Mouse (Mus musculus) cerebellum, postnatal 14 days (tissue): ENCODE measurements around the gene Igfals.

ENCODE experiments used
- DNase-seq, 2 experiments: peaks; one replicate each; pipeline ENCODE4 v3.0.0; 2021; ENCODE audit warnings: mixed read lengths in 2 of 2

Igfals gene

DNA sequence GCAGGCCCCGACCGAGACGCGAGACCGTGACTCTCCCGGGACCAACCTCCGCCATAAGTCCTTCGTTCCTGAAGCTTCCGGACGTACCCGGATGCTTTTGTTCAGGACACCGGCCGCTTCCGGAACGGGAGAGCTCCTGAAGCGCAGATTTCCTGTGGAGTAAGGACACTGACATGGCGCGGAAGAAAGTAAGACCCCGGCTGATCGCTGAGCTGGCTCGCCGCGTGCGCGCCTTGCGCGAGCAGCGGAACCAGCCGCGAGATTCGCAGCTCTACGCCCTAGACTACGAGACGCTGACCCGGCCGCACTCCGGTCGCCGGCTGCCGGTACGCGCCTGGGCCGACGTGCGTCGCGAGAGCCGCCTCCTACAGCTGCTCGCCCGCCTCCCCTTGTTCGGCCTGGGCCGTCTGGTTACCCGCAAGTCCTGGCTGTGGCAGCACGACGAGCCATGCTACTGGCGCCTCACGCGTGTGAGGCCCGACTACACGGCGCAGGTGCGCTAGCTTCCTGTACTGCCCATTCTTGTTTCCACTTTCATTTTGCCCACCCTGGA lies 29.3 kb downstream of the Igfals start, which contains the start of the genes Eme2 and Mrps34:
Eme2 (minus strand) TSS at position 93 of the 553 bp plus-strand sequence.
Mrps34 (plus strand) TSS at position 122 of the 553 bp plus-strand sequence.
- DNase-seq, result peak; percentile 87 to 88

- peak in 1 of 2 experiments; percentile 43 for DNase-seq
Measured at GRCm38 (mm10) chr17:24895571-24896240, 29.9 kb downstream of the Igfals start.

GRCm38 (mm10) chr17:24896241-24896992 lies 30.6 kb downstream of the Igfals start, which contains the start of gene Nme3:
TSS of gene Nme3 (plus strand) at chr17:24896500.
- DNase-seq, result peak; percentile 82 to 85

GRCm38 (mm10) chr17:24896993-24897269 lies 31.1 kb downstream of the Igfals start:
- no peak for DNase-seq

DNA sequence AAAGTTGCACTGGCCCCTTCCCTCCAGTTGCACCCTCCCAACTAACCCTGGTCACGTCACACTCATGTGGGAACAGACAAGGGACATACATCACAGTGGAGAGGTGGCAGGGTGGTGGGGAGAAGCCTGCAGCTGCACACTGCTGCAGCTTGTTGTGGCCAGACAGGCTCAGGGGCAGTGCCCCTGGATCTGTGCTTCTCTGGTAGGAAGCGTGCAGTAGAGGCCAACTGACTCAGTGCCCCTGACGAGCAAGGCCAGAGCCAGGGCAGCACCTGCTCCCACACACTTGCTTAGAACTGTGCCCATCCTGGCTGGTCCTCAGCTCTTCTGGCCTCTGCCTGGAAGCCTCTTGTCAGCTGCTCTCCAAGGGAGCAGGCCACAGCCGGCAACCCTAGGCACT lies 31.8 kb downstream of the Igfals start:
- peak in 1 of 2 experiments; percentile 32 for DNase-seq

- DNase-seq, result peak; percentile 44 to 54
Measured at GRCm38 (mm10) chr17:24898041-24898854, 32.5 kb downstream of the Igfals start.

GRCm38 (mm10) chr17:24899153-24899552 lies 33.4 kb downstream of the Igfals start:
- DNase-seq, result no peak

GRCm38 (mm10) chr17:24900014-24900413 lies 34.2 kb downstream of the Igfals start:
- DNase-seq, result no peak

GRCm38 (mm10) chr17:24902124-24902523 lies 36.3 kb downstream of the Igfals start:
- DNase-seq, result no peak

- DNase-seq, result peak; percentile 54 to 74
Measured at GRCm38 (mm10) chr17:24902671-24903474, 37.1 kb downstream of the Igfals start.

DNA sequence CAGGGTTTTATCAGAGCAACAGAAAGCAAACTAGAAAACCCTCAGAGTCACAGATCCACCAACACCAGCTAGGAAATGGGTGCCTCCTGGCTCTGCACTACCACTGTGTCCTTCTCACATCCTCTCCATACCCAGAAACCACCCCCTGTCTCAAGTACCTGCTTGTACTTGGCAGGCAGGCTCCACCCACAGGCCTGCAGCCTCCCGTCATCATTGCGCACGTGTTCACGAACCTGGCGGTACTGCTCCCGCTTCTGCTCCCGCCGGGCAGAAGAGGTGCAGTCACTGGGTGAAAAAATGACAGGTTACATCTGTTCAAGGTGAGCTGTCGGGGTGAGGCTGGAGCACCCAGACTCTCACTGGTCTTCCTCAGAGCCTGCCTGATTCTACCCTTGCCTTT lies 38.0 kb downstream of the Igfals start:
- no peak for DNase-seq

- DNase-seq, result no peak
Measured at GRCm38 (mm10) chr17:24907591-24907990, 41.8 kb downstream of the Igfals start.

DNA sequence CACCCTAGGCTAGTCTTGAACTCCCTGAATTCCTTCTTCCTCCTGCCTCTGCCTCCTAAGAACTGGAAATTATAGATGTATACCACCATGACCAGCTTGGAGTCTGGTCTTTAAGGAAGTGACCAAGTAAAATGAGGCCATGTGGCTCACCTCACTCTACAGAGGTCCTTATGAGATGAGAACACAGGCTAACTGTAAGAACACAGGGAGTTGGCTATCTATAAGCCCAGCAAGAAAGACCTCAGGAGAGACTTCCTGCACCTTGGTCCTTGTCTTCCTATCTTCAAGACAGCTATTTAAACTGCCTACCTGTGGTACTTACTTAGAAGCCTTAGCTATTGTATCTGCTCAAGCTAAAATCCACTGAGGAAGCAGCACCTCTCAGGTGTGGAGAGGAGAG lies 48.2 kb downstream of the Igfals start:
- DNase-seq, result no peak

GRCm38 (mm10) chr17:24923246-24923645 lies 57.4 kb downstream of the Igfals start:
- DNase-seq, result no peak

- no peak for DNase-seq
Measured at GRCm38 (mm10) chr17:24929506-24929905, 63.7 kb downstream of the Igfals start.
